Mouse (Mus musculus) limb, embryonic 12.5 days (tissue): ENCODE data around the gene Hbb-bh2. TPM values are rescaled to one million over a fixed set of nuclear protein-coding genes. Genes with fewer than 3 reads are reported as not detected.

Source experiments
- polyA plus RNA-seq: library from polyadenylated mRNA; unstranded; fragments of >200 nt; fragmentation: Nextera tagmentation; extraction: Ambion mirVana; gene quantifications from 2 replicates; pipeline ENCODE4 v1.2.1, GENCODE M21; 2016

Hbb-bh2 gene
- polyA plus RNA-seq, 1 experiment from 2014 or later = not detected

Other genes starting within 250 kb of the Hbb-bh2 start
- not detected in 2 replicates for gene Olfr619, start 239.9 kb downstream of the Hbb-bh2 start, polyA plus RNA-seq
- gene Olfr620, start 228.0 kb downstream of the Hbb-bh2 start, polyA plus RNA-seq = not detected in 2 replicates
- not detected in 2 replicates for gene Olfr622, start 197.8 kb downstream of the Hbb-bh2 start, polyA plus RNA-seq
- gene Olfr623, start 176.8 kb downstream of the Hbb-bh2 start, polyA plus RNA-seq = not detected in 2 replicates
- 0.06 and 0.11 TPM in 2 replicates for gene Olfr624, start 169.3 kb downstream of the Hbb-bh2 start, polyA plus RNA-seq
- not detected in 2 replicates for gene Olfr625-ps1, start 157.8 kb downstream of the Hbb-bh2 start, polyA plus RNA-seq
- gene Olfr243, start 125.8 kb downstream of the Hbb-bh2 start, polyA plus RNA-seq = not detected in 2 replicates
- not detected in 2 replicates for gene Olfr628, start 110.1 kb downstream of the Hbb-bh2 start, polyA plus RNA-seq
- not detected in 2 replicates for gene Olfr629, start 95.6 kb downstream of the Hbb-bh2 start, polyA plus RNA-seq
- gene Olfr630, start 83.2 kb downstream of the Hbb-bh2 start, polyA plus RNA-seq = not detected in 2 replicates
- not detected in 2 replicates for gene Olfr69, start 68.9 kb downstream of the Hbb-bh2 start, polyA plus RNA-seq
- gene Olfr68, start 60.8 kb downstream of the Hbb-bh2 start, polyA plus RNA-seq = not detected in 2 replicates
- gene Olfr67, start 48.7 kb downstream of the Hbb-bh2 start, polyA plus RNA-seq = not detected in 2 replicates
- 836 and 850 TPM in 2 replicates for gene Hbb-bt, start 26.5 kb downstream of the Hbb-bh2 start, polyA plus RNA-seq
- gene Hbb-bs, start 12.4 kb downstream of the Hbb-bh2 start, polyA plus RNA-seq = 651 and 737 TPM in 2 replicates
- gene Hbb-bh1, start 2.6 kb upstream of the Hbb-bh2 start, polyA plus RNA-seq = 615 and 622 TPM in 2 replicates
- 8,935 and 9,118 TPM in 2 replicates for gene Hbb-y, start 12.7 kb upstream of the Hbb-bh2 start, polyA plus RNA-seq
- gene Olfr66, start 45.7 kb upstream of the Hbb-bh2 start, polyA plus RNA-seq = not detected in 2 replicates
- not detected in 2 replicates for gene Olfr64, start 54.0 kb upstream of the Hbb-bh2 start, polyA plus RNA-seq
- gene Olfr65, start 63.0 kb upstream of the Hbb-bh2 start, polyA plus RNA-seq = not detected in 2 replicates
- not detected in 2 replicates for gene Olfr631, start 88.3 kb upstream of the Hbb-bh2 start, polyA plus RNA-seq
- not detected in 2 replicates for gene Olfr632, start 93.8 kb upstream of the Hbb-bh2 start, polyA plus RNA-seq
- not detected in 2 replicates for gene Olfr633, start 103.9 kb upstream of the Hbb-bh2 start, polyA plus RNA-seq
- gene Olfr635, start 130.6 kb upstream of the Hbb-bh2 start, polyA plus RNA-seq = not detected in 2 replicates
- not detected in 2 replicates for gene Olfr638, start 158.2 kb upstream of the Hbb-bh2 start, polyA plus RNA-seq
- not detected in 2 replicates for gene Olfr639, start 176.8 kb upstream of the Hbb-bh2 start, polyA plus RNA-seq
- not detected in 2 replicates for gene Olfr640, start 185.1 kb upstream of the Hbb-bh2 start, polyA plus RNA-seq
- not detected in 2 replicates for gene Olfr641, start 194.9 kb upstream of the Hbb-bh2 start, polyA plus RNA-seq
- gene Olfr642, start 212.1 kb upstream of the Hbb-bh2 start, polyA plus RNA-seq = not detected in 2 replicates
- not detected in 2 replicates for gene 4930516K23Rik, start 220.9 kb upstream of the Hbb-bh2 start, polyA plus RNA-seq
- gene Olfr644, start 231.3 kb upstream of the Hbb-bh2 start, polyA plus RNA-seq = not detected in 2 replicates
- not detected in 2 replicates for gene Olfr645, start 244.9 kb upstream of the Hbb-bh2 start, polyA plus RNA-seq